Mouse (Mus musculus): Measurements from ENCODE around the gene Stat3. TPM values are rescaled to one million over a fixed set of nuclear protein-coding genes. Genes with fewer than 3 reads are reported as not detected.

Stat3 gene
- polyA plus RNA-seq, 1 experiment from 2014 or later: 22.8 TPM

GRCm38 (mm10) chr11:100912401-100913155 is 26.8 kb downstream of the Stat3 start:
- no peaks in the 10 kb centered on the region for H3K4me1 ChIP-seq
- no peak overlapping the region for H3K4me3 ChIP-seq
- DNase-seq (ENCODE audit: low spot score): no peak
- 91% methylated on average over 17 of the region's 17 CpGs for WGBS
- H3K27ac ChIP-seq (replicated peaks): no peak overlapping the region
- peaks cover 9% of the 10 kb centered on the region; the same call in 1 of the 2 replicates for H3K36me3 ChIP-seq (replicated peaks)
- no peaks in the 10 kb centered on the region for H3K27me3 ChIP-seq (replicated peaks; ENCODE audit: low read depth, poor library complexity, severe bottlenecking)
- H3K9me3 ChIP-seq: no peaks in the 10 kb centered on the region

GRCm38 (mm10) chr11:100908567-100908966 is 30.8 kb downstream of the Stat3 start:
- Histone ChIP-seq H3K27ac (replicated peaks) (no peak overlapping the region), H3K9me3 (no peaks in the 10 kb centered on the region), H3K36me3 (replicated peaks) (peaks cover 25% of the 10 kb centered on the region), H3K4me1 (no peaks in the 10 kb centered on the region), H3K27me3 (replicated peaks; ENCODE audit: low read depth, poor library complexity, severe bottlenecking) (no peaks in the 10 kb centered on the region), H3K4me3 (no peak overlapping the region)
- 87% methylated on average over 9 of the region's 9 CpGs for WGBS
- DNase-seq (ENCODE audit: low spot score): no peak

- WGBS: 88% methylated on average over 2 of the region's 2 CpGs
- Histone ChIP-seq H3K4me1 (no peaks in the 10 kb centered on the region), H3K27me3 (replicated peaks; ENCODE audit: low read depth, poor library complexity, severe bottlenecking) (no peaks in the 10 kb centered on the region), H3K36me3 (replicated peaks) (peaks cover 30% of the 10 kb centered on the region), H3K4me3 (no peak overlapping the region), H3K27ac (replicated peaks) (no peak overlapping the region), H3K9me3 (no peaks in the 10 kb centered on the region)
- DNase-seq (ENCODE audit: low spot score): no peak
These were observed 31.2 kb downstream of the Stat3 start for GRCm38 (mm10) chr11:100908112-100908511.

GRCm38 (mm10) chr11:100906885-100907284 is 32.5 kb downstream of the Stat3 start:
- no peak for DNase-seq (ENCODE audit: low spot score)
- Histone ChIP-seq H3K36me3 (replicated peaks) (peaks cover 40% of the 10 kb centered on the region), H3K9me3 (peaks cover 3% of the 10 kb centered on the region; the same call in 1 of the 2 replicates), H3K27me3 (replicated peaks; ENCODE audit: low read depth, poor library complexity, severe bottlenecking) (no peaks in the 10 kb centered on the region), H3K4me1 (no peaks in the 10 kb centered on the region), H3K27ac (replicated peaks) (no peak overlapping the region), H3K4me3 (no peak overlapping the region)
- WGBS: 85% methylated on average over 4 of the region's 4 CpGs

GRCm38 (mm10) chr11:100905929-100906328 is 33.4 kb downstream of the Stat3 start:
- WGBS: 62% methylated on average over 1 of the region's 1 CpGs
- peaks cover 50% of the 10 kb centered on the region for H3K36me3 ChIP-seq (replicated peaks)

GRCm38 (mm10) chr11:100904580-100905351 is 34.6 kb downstream of the Stat3 start:
- Histone ChIP-seq H3K27ac (replicated peaks) (no peak overlapping the region), H3K4me1 (no peaks in the 10 kb centered on the region), H3K4me3 (no peak overlapping the region), H3K36me3 (replicated peaks) (peaks cover 53% of the 10 kb centered on the region), H3K27me3 (replicated peaks; ENCODE audit: low read depth, poor library complexity, severe bottlenecking) (no peaks in the 10 kb centered on the region), H3K9me3 (peaks cover 5% of the 10 kb centered on the region; the same call in 1 of the 2 replicates)
- no peak for DNase-seq (ENCODE audit: low spot score)
- 69% methylated on average over 19 of the region's 20 CpGs for WGBS

More at GRCm38 (mm10) chr11:100905929-100906328, 33.4 kb downstream of the Stat3 start:
- Histone ChIP-seq H3K9me3 (peaks cover 5% of the 10 kb centered on the region; the same call in 1 of the 2 replicates), H3K4me3 (no peak overlapping the region), H3K27me3 (replicated peaks; ENCODE audit: low read depth, poor library complexity, severe bottlenecking) (no peaks in the 10 kb centered on the region), H3K4me1 (no peaks in the 10 kb centered on the region), H3K27ac (replicated peaks) (no peak overlapping the region)
- no peak for DNase-seq (ENCODE audit: low spot score)

GRCm38 (mm10) chr11:100898441-100899199 is 40.7 kb downstream of the Stat3 start:
- peak overlapping the region; percentile 14; the same call in 1 of the 2 replicates for H3K27ac ChIP-seq (replicated peaks)
- peaks cover 28% of the 10 kb centered on the region for H3K36me3 ChIP-seq (replicated peaks)
- H3K4me3 ChIP-seq: no peak overlapping the region
- 0 out of 2 replicates have a peak, but pooled peaks cover 6% of the 10 kb centered on the region for H3K27me3 ChIP-seq (replicated peaks; ENCODE audit: low read depth, poor library complexity, severe bottlenecking)
- 73% methylated on average over 16 of the region's 16 CpGs for WGBS
- DNase-seq (ENCODE audit: low spot score): no peak
- peaks cover 3% of the 10 kb centered on the region for H3K4me1 ChIP-seq
- H3K9me3 ChIP-seq: peaks cover 5% of the 10 kb centered on the region; the same call in 1 of the 2 replicates

GRCm38 (mm10) chr11:100897294-100898231 is 41.8 kb downstream of the Stat3 start:
- Histone ChIP-seq H3K36me3 (replicated peaks) (peaks cover 20% of the 10 kb centered on the region), H3K9me3 (peaks cover 5% of the 10 kb centered on the region; the same call in 1 of the 2 replicates), H3K4me3 (no peak overlapping the region), H3K27me3 (replicated peaks; ENCODE audit: low read depth, poor library complexity, severe bottlenecking) (peaks cover 6% of the 10 kb centered on the region; the same call in 1 of the 2 replicates), H3K4me1 (peaks cover 5% of the 10 kb centered on the region), H3K27ac (replicated peaks) (no peak overlapping the region)
- 80% methylated on average over 7 of the region's 7 CpGs for WGBS
- DNase-seq (ENCODE audit: low spot score): no peak

GRCm38 (mm10) chr11:100896078-100896477 is 43.3 kb downstream of the Stat3 start:
- Histone ChIP-seq H3K36me3 (replicated peaks) (peaks cover 5% of the 10 kb centered on the region), H3K4me3 (no peak overlapping the region), H3K4me1 (peaks cover 5% of the 10 kb centered on the region), H3K9me3 (no peaks in the 10 kb centered on the region), H3K27ac (replicated peaks) (no peak overlapping the region), H3K27me3 (replicated peaks; ENCODE audit: low read depth, poor library complexity, severe bottlenecking) (peaks cover 6% of the 10 kb centered on the region; the same call in 1 of the 2 replicates)
- WGBS: 84% methylated on average over 10 of the region's 10 CpGs
- DNase-seq (ENCODE audit: low spot score): no peak

GRCm38 (mm10) chr11:100894146-100894918 is 45.0 kb downstream of the Stat3 start:
- H3K27ac ChIP-seq (replicated peaks): no peak overlapping the region
- peaks cover 6% of the 10 kb centered on the region; the same call in 1 of the 2 replicates for H3K27me3 ChIP-seq (replicated peaks; ENCODE audit: low read depth, poor library complexity, severe bottlenecking)
- no peaks in the 10 kb centered on the region; the same call in 1 of the 2 replicates for H3K36me3 ChIP-seq (replicated peaks)
- H3K4me1 ChIP-seq: peaks cover 10% of the 10 kb centered on the region
- WGBS: 81% methylated on average over 9 of the region's 9 CpGs
- H3K9me3 ChIP-seq: no peaks in the 10 kb centered on the region
- DNase-seq (ENCODE audit: low spot score): no peak
- H3K4me3 ChIP-seq: no peak overlapping the region

- 12% methylated on average over 9 of the region's 9 CpGs for WGBS
- Histone ChIP-seq H3K9me3 (no peaks in the 10 kb centered on the region), H3K4me1 (peaks cover 14% of the 10 kb centered on the region), H3K36me3 (replicated peaks) (no peaks in the 10 kb centered on the region; the same call in 1 of the 2 replicates), H3K4me3 (no peak overlapping the region; the same call in 1 of the 2 replicates), H3K27ac (replicated peaks) (no peak overlapping the region), H3K27me3 (replicated peaks; ENCODE audit: low read depth, poor library complexity, severe bottlenecking) (peaks cover 6% of the 10 kb centered on the region; the same call in 1 of the 2 replicates)
- peak; percentile 87 for DNase-seq (ENCODE audit: low spot score)
These were observed 45.9 kb downstream of the Stat3 start for GRCm38 (mm10) chr11:100893482-100893881.

Measured in embryonic facial prominence, embryonic 10.5 days (tissue).